Mouse (Mus musculus) hindbrain, postnatal 0 days (tissue): Measurements from ENCODE around the gene Ccsap. TPM values are rescaled to one million over a fixed set of nuclear protein-coding genes. Genes with fewer than 3 reads are reported as not detected.

Source experiments
- ATAC-seq: fragments of 200-750 bp; cut with Nextera tagmentation; 2 replicates; pipeline ENCODE4 v1.8.0; 2017; ENCODE audit warnings: mild to moderate bottlenecking, moderate TSS enrichment, moderate library complexity
- DNase-seq: peaks from one replicate; pipeline ENCODE4 v3.0.0-alpha.2; 2015; ENCODE audit warnings: low spot score
- H3K27ac ChIP-seq: fragments of 300-500 bp; sonication (generic); 2 replicates; pipeline ENCODE4 v1.5.1; 2014; ENCODE audit warnings: mild to moderate bottlenecking
- H3K27me3 ChIP-seq: fragments of 300-500 bp; sonication (generic); 2 replicates; pipeline ENCODE4 v1.6.1; 2014; ENCODE audit warnings: low read length, mixed read lengths; ENCODE audit not compliant: insufficient read depth
- H3K36me3 ChIP-seq: fragments of 300-500 bp; sonication (generic); 2 replicates; pipeline ENCODE4 v1.6.1; 2014; ENCODE audit warnings: low read length, mixed read lengths; ENCODE audit not compliant: insufficient read depth
- H3K4me1 ChIP-seq: fragments of 300-500 bp; sonication (generic); 2 replicates; pipeline ENCODE4 v1.6.1; 2014; ENCODE audit warnings: antibody characterized with exemption, low read length, mixed read lengths; ENCODE audit not compliant: insufficient read depth
- H3K4me2 ChIP-seq: fragments of 300-500 bp; sonication (generic); 2 replicates; pipeline ENCODE4 v1.6.1; 2014; ENCODE audit warnings: low read depth, mild to moderate bottlenecking, low read length, moderate library complexity, mixed read lengths
- H3K4me3 ChIP-seq: fragments of 300-500 bp; sonication (generic); 2 replicates; pipeline ENCODE4 v1.5.1; 2014; ENCODE audit warnings: low read length
- H3K9ac ChIP-seq: fragments of 300-500 bp; sonication (generic); replicated peaks from 2 replicates; pipeline ENCODE4 v1.6.1; 2014; ENCODE audit warnings: mild to moderate bottlenecking, low read length, moderate library complexity, mixed read lengths
- H3K9me3 ChIP-seq: fragments of 300-500 bp; sonication (generic); 2 replicates; pipeline ENCODE4 v1.6.1; 2016; ENCODE audit warnings: low read length, mixed read lengths
- CTCF ChIP-seq: IDR thresholded peaks from 2 replicates; pipeline ENCODE4 v1.5.1; 2016; ENCODE audit warnings: antibody characterized with exemption, control low read depth, low read depth
- WGBS: fragments of 180-500 bp; shearing (Covaris S2); extraction: QIAGEN DNeasy Blood & Tissue Kit; methylation state at CpG from one replicate; pipeline ENCODE4 v1.1.7; 2014; 5-methylcytosine and 5-hydroxymethylcytosine counted together
- polyA plus RNA-seq: library from polyadenylated mRNA; unstranded; fragments of >200 nt; fragmentation: Nextera tagmentation; extraction: Ambion mirVana; gene quantifications from 2 replicates; pipeline ENCODE4 v1.2.1, GENCODE M21; 2015
- total RNA-seq: library from RNA; depleted of rRNA; stranded (reverse); fragments of >200 nt; gene quantifications from 2 replicates; pipeline ENCODE4 v1.2.3, GENCODE M21; 2014

The Ccsap gene
- total and polyA plus RNA-seq, 2 experiments from 2014 or later, result 6.4 to 13.4 TPM

DNA sequence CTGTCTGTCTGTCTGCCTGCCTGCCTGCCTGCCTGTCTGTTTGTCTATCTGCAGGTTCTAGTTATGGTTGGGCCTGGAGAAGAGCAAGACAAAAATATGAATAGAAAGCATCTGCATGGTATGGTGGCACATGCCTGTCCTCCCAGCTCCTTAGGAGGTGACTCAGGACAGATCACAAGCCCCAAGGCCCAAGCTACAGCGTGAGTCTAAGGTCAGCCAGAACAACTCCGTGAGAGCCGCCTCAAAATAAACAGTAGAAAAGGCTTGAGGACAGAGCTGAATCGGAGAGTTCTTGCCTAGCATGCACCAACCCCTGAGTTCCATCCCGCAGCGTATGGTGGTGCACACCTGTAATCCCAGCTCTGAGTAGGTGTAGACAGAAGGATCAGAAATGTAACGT is 5.8 kb upstream of the Ccsap start:
- H3K27ac ChIP-seq, result no peak overlapping the region
- H3K9me3 ChIP-seq, result no peaks in the 10 kb centered on the region
- no peak overlapping the region for H3K9ac ChIP-seq
- H3K36me3 ChIP-seq, result no peaks in the 10 kb centered on the region
- no peak for DNase-seq
- H3K4me1 ChIP-seq, result no peaks in the 10 kb centered on the region
- 84% methylated on average over 7 of the region's 7 CpGs for WGBS
- H3K27me3 ChIP-seq, result no peaks in the 10 kb centered on the region
- H3K4me3 ChIP-seq, result no peak overlapping the region
- no peak for ATAC-seq
- no peak overlapping the region for H3K4me2 ChIP-seq
- TF ChIP-seq CTCF, result no peak

- peak overlapping the region; percentile 84; the same call in 1 of the 2 replicates for H3K27ac ChIP-seq
These were observed 377 bp upstream of the Ccsap start for GRCm38 (mm10) chr8:123860386-123860785.

GRCm38 (mm10) chr8:123858941-123859647 is 915 bp downstream of the Ccsap start:
- Histone ChIP-seq H3K4me1 (no peaks in the 10 kb centered on the region), H3K4me3 (peak overlapping the region; percentile 93), H3K9ac (peak overlapping the region; percentile 79), H3K9me3 (no peaks in the 10 kb centered on the region), H3K27ac (peak overlapping the region; percentile 84), H3K27me3 (no peaks in the 10 kb centered on the region), H3K36me3 (no peaks in the 10 kb centered on the region), H3K4me2 (peak overlapping the region; percentile 96)
- under 1% methylated on average over 64 of the region's 79 CpGs for WGBS
- no peak for TF ChIP-seq CTCF
- DNase-seq, result peak; percentile 95
- peak; percentile 96 for ATAC-seq

More at GRCm38 (mm10) chr8:123860386-123860785, 377 bp upstream of the Ccsap start:
- Histone ChIP-seq H3K9me3 (no peaks in the 10 kb centered on the region), H3K4me3 (peak overlapping the region; percentile 93), H3K4me1 (no peaks in the 10 kb centered on the region), H3K36me3 (no peaks in the 10 kb centered on the region), H3K9ac (no peak overlapping the region; the same call in 1 of the 2 replicates), H3K4me2 (peak overlapping the region; percentile 96), H3K27me3 (no peaks in the 10 kb centered on the region)
- no peak for DNase-seq
- ATAC-seq, result no peak
- WGBS, result 80% methylated on average over 4 of the region's 4 CpGs
- no peak for TF ChIP-seq CTCF

GRCm38 (mm10) chr8:123858574-123858940 is 1.5 kb downstream of the Ccsap start:
- TF ChIP-seq CTCF, result no peak; the same call in 1 of the 2 replicates
- H3K4me3 ChIP-seq, result peak overlapping the region; percentile 93
- H3K27me3 ChIP-seq, result no peaks in the 10 kb centered on the region
- peak; percentile 54 for DNase-seq
- H3K4me2 ChIP-seq, result peak overlapping the region; percentile 96
- under 1% methylated on average over 17 of the region's 17 CpGs for WGBS
- ATAC-seq, result 0 out of 2 replicates have a peak, but pooled peaks have one; percentile 8
- no peaks in the 10 kb centered on the region for H3K36me3 ChIP-seq
- no peaks in the 10 kb centered on the region for H3K4me1 ChIP-seq
- peak overlapping the region; percentile 84 for H3K27ac ChIP-seq
- H3K9ac ChIP-seq, result peak overlapping the region; percentile 79
- no peaks in the 10 kb centered on the region for H3K9me3 ChIP-seq

- WGBS, result 63% methylated on average over 3 of the region's 3 CpGs
- Histone ChIP-seq H3K36me3 (no peaks in the 10 kb centered on the region), H3K27me3 (no peaks in the 10 kb centered on the region), H3K9me3 (no peaks in the 10 kb centered on the region), H3K4me3 (no peak overlapping the region), H3K4me1 (no peaks in the 10 kb centered on the region), H3K9ac (no peak overlapping the region), H3K4me2 (peak overlapping the region; percentile 96; the same call in 1 of the 2 replicates), H3K27ac (no peak overlapping the region)
- no peak for TF ChIP-seq CTCF
- ATAC-seq, result no peak
- no peak for DNase-seq
These were observed 2.6 kb downstream of the Ccsap start for GRCm38 (mm10) chr8:123857361-123857760.

DNA sequence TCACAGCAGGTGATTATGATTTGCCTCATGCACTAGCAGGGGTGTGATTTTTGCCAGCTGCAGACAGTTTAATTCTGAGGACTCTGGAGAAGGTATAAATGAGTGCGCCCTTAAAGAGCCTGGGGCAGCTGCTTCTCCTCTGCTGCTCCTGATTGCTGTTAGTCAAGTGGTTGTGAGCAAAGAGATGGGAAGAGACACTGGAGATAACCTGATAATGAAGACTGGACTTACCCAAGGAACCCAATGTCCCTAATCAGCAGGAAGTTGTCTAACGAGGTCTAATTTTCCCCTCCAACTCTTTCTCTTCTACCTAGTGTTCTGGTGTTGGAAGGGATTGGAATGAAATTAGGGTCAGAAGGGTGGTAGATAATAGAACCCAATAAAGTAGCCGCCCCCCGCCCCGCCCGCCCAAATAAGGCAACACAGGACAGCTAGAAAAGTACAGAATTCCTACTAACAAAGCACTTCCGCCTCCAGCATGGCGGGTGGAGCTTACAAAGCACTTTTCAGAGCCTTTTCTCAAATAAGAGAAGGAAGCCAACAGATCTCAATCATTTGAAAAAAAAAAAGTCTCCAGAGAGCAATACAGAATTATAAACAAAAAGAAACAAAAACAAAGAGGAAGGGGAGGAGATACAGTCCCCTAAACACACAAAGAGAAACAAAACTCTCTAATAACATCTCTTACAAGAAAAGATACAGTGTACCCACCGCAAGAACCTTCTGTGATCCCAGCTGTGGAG is 5.1 kb downstream of the Ccsap start:
- Histone ChIP-seq H3K4me1 (no peaks in the 10 kb centered on the region), H3K27ac (no peak overlapping the region), H3K9ac (no peak overlapping the region), H3K4me3 (no peak overlapping the region), H3K36me3 (no peaks in the 10 kb centered on the region), H3K9me3 (no peaks in the 10 kb centered on the region), H3K4me2 (no peak overlapping the region), H3K27me3 (no peaks in the 10 kb centered on the region)
- no peak for DNase-seq
- ATAC-seq, result no peak
- WGBS, result 93% methylated on average over 9 of the region's 9 CpGs
- TF ChIP-seq CTCF, result no peak

DNA sequence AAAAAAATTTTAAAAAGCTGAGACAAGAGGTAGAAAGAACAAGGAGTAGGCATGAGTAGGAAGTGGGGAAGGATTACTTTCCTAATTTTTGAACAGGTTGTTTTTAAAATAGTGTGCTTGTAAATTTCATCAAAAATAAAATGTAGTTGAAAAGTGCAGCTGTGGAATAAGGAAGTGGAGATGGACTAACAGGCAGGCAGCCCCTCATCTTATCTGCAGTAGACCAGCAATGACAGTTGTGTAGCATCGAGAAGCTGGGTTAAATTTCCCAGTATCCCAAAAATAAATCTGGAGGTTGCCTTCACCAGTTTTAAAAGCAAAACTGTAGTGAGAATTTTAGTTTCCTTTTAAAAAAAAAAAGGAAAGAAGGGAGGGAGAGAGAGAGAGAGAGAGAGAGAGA is 5.8 kb downstream of the Ccsap start:
- H3K27me3 ChIP-seq, result no peaks in the 10 kb centered on the region
- H3K4me1 ChIP-seq, result no peaks in the 10 kb centered on the region
- H3K36me3 ChIP-seq, result no peaks in the 10 kb centered on the region
- no peak overlapping the region for H3K4me3 ChIP-seq
- 96% methylated on average over 1 of the region's 1 CpGs for WGBS
- no peaks in the 10 kb centered on the region for H3K9me3 ChIP-seq
- no peak overlapping the region for H3K27ac ChIP-seq
- ATAC-seq, result no peak
- no peak for DNase-seq
- no peak for TF ChIP-seq CTCF
- no peak overlapping the region for H3K9ac ChIP-seq
- no peak overlapping the region for H3K4me2 ChIP-seq
